9 mouse cellular contexts compared by ENCODE assay signal in genomic region chr8:125292933-125293591, GRCm38 (mm10).
DNase-seq lines count a peak whose midpoint lies in the region; TF ChIP-seq lines count a peak whose summit lies in the region.
"Had no signal": no experiment of that assay in that cellular context is flagged by ENCODE, and none has a peak within 500 bp of the region (broad histone marks: within the 10 kb centered on the region; RNA-seq: fewer than 3 reads in every experiment).

No protein-coding gene starts in this region.

- WGBS in heart, embryonic 10.5 days, result 47% methylated on average over 8 of the region's 8 CpGs

- DNase-seq in layer of hippocampus, adult 11-12 months (ENCODE audit: low spot score), result peak; percentile 45
- DNase-seq in layer of hippocampus, adult 9-10 months (ENCODE audit: low spot score), result no peak
- peak; percentile 79 for DNase-seq in heart, embryonic 10.5 days (ENCODE audit: low spot score)
- peak; percentile 47 to 66 for DNase-seq in kidney, postnatal 36 days
- peak; percentile 59 for DNase-seq in lung, postnatal 14 days
- peak; percentile 22 for DNase-seq in urinary bladder, postnatal 25 days (ENCODE audit: low spot score)
- no peak for DNase-seq in spleen, postnatal 4 days (ENCODE audit: low spot score in 2 of 2)

- H3K4me1 ChIP-seq in embryonic fibroblast, embryonic 13.5 days (ENCODE audit: control insufficient read depth, insufficient read depth, low read length), result peaks cover 12% of the 10 kb centered on the region
- peaks cover 57% of the 10 kb centered on the region for H3K4me1 ChIP-seq in heart, embryonic 10.5 days

- H3K4me3 ChIP-seq in embryonic fibroblast, embryonic 13.5 days (ENCODE audit: insufficient read depth, low read length), result no peak overlapping the region
- no peak overlapping the region for H3K4me3 ChIP-seq in heart, embryonic 10.5 days

- TF ChIP-seq CTCF in embryonic fibroblast, embryonic 13.5 days (IDR thresholded peaks at IDR 0.05; ENCODE audit: borderline replicate concordance, insufficient read depth, low read length), result no peak

- H3K36me3 ChIP-seq in heart, embryonic 10.5 days, result no peaks in the 10 kb centered on the region
- H3K36me3 ChIP-seq: G1E had no signal

- peak overlapping the region; percentile 68 for H3K27ac ChIP-seq in embryonic fibroblast, embryonic 13.5 days (ENCODE audit: insufficient read depth, low read length)
- H3K27ac ChIP-seq in heart, embryonic 10.5 days, result peak overlapping the region; percentile 88

- no peaks in the 10 kb centered on the region for H3K9me3 ChIP-seq in heart, embryonic 10.5 days

- no peak for TF ChIP-seq POLR2A in embryonic fibroblast, embryonic 13.5 days (IDR thresholded peaks at IDR 0.05; ENCODE audit: low read depth, low read length)

- H3K27me3 ChIP-seq in heart, embryonic 10.5 days (ENCODE audit: insufficient read depth, poor library complexity, severe bottlenecking), result 0 out of 2 replicates have a peak, but pooled peaks cover 6% of the 10 kb centered on the region

Comparison
In these comparisons a context has a peak if more than half of its experiments do, and no peak if none do; other contexts are left out.
1. DNase-seq: peak in layer of hippocampus, adult 11-12 months (single experiment), heart, embryonic 10.5 days (single experiment), kidney, postnatal 36 days (2 of 2), lung, postnatal 14 days (single experiment) and urinary bladder, postnatal 25 days (single experiment); none in layer of hippocampus, adult 9-10 months (single experiment) and spleen, postnatal 4 days (0 of 2).